ENCODE assay signal across 10 mouse cellular contexts in genomic region chr2:45514290-45515180, GRCm38 (mm10).
DNase-seq lines count a peak whose midpoint lies in the region; ATAC-seq lines count a peak whose summit lies in the region.
"Had no signal": no experiment of that assay in that cellular context is flagged by ENCODE, and none has a peak within 500 bp of the region (broad histone marks: within the 10 kb centered on the region; RNA-seq: fewer than 3 reads in every experiment).

No protein-coding gene starts in this region.

- H3K36me3 ChIP-seq in hindbrain, embryonic 14.5 days (replicated peaks; ENCODE audit: control insufficient read depth, insufficient read depth): no peaks in the 10 kb centered on the region
- no peaks in the 10 kb centered on the region for H3K36me3 ChIP-seq in hindbrain, embryonic 16.5 days (ENCODE audit: control insufficient read depth, insufficient read depth, low read length)
- H3K36me3 ChIP-seq in heart, embryonic 12.5 days: no peaks in the 10 kb centered on the region
- H3K36me3 ChIP-seq in lung, embryonic 15.5 days: no peaks in the 10 kb centered on the region
- H3K36me3 ChIP-seq: limb, embryonic 12.5 days had no signal

- ATAC-seq in hindbrain, embryonic 14.5 days (ENCODE audit: low FRiP score): no peak
- ATAC-seq in hindbrain, embryonic 16.5 days: no peak
- ATAC-seq in heart, embryonic 12.5 days (ENCODE audit: insufficient number of reproducible peaks, low FRiP score): peak; percentile 45; the same call in 1 of the 2 replicates
- peak; percentile 85; the same call in 1 of the 2 replicates for ATAC-seq in lung, embryonic 15.5 days (ENCODE audit: borderline replicate concordance, extremely low read depth, low FRiP score, low TSS enrichment)
- no peak for ATAC-seq in CD4-positive, CD25-positive, alpha-beta regulatory T cell, adult 4 months

- no peak overlapping the region for H3K9ac ChIP-seq in hindbrain, embryonic 14.5 days
- no peak overlapping the region for H3K9ac ChIP-seq in hindbrain, embryonic 16.5 days (ENCODE audit: low read depth, low read length)
- no peak overlapping the region for H3K9ac ChIP-seq in heart, embryonic 12.5 days
- no peak overlapping the region for H3K9ac ChIP-seq in lung, embryonic 15.5 days
- H3K9ac ChIP-seq: limb, embryonic 12.5 days had no signal

- no peaks in the 10 kb centered on the region for H3K27me3 ChIP-seq in hindbrain, embryonic 14.5 days (ENCODE audit: control insufficient read depth, insufficient read depth, low read length)
- H3K27me3 ChIP-seq in hindbrain, embryonic 16.5 days (replicated peaks; ENCODE audit: control insufficient read depth, insufficient read depth, low read length): no peaks in the 10 kb centered on the region
- no peaks in the 10 kb centered on the region for H3K27me3 ChIP-seq in heart, embryonic 12.5 days (replicated peaks)
- H3K27me3 ChIP-seq in lung, embryonic 15.5 days: no peaks in the 10 kb centered on the region
- H3K27me3 ChIP-seq: limb, embryonic 12.5 days had no signal

- H3K9me3 ChIP-seq in hindbrain, embryonic 14.5 days (ENCODE audit: control insufficient read depth, low read length): no peaks in the 10 kb centered on the region
- H3K9me3 ChIP-seq in hindbrain, embryonic 16.5 days (ENCODE audit: control insufficient read depth, low read length): no peaks in the 10 kb centered on the region
- H3K9me3 ChIP-seq in heart, embryonic 12.5 days (replicated peaks): no peaks in the 10 kb centered on the region
- H3K9me3 ChIP-seq in lung, embryonic 15.5 days: no peaks in the 10 kb centered on the region
- H3K9me3 ChIP-seq: limb, embryonic 12.5 days had no signal

- WGBS in hindbrain, embryonic 14.5 days: 67% methylated on average over 4 of the region's 4 CpGs
- WGBS in hindbrain, embryonic 16.5 days: 67% methylated on average over 4 of the region's 4 CpGs
- WGBS in heart, embryonic 12.5 days: 35% methylated on average over 4 of the region's 4 CpGs
- 11% methylated on average over 4 of the region's 4 CpGs for WGBS in lung, embryonic 15.5 days

- DNase-seq in hindbrain, embryonic 14.5 days (ENCODE audit: low spot score): peak; percentile 30
- peak; percentile 61 for DNase-seq in NIH3T3 (ENCODE audit: low read depth)
- no peak for DNase-seq in frontal cortex, postnatal 36 days (ENCODE audit: low spot score in 2 of 2)
- no peak for DNase-seq in right cerebral cortex, adult 2 months (ENCODE audit: low spot score in 2 of 2)
- DNase-seq: thymus, postnatal 4 days had no signal

- no peak overlapping the region for H3K4me2 ChIP-seq in hindbrain, embryonic 14.5 days (replicated peaks)
- H3K4me2 ChIP-seq in hindbrain, embryonic 16.5 days (ENCODE audit: low read length): no peak overlapping the region
- no peak overlapping the region for H3K4me2 ChIP-seq in heart, embryonic 12.5 days
- peak overlapping the region; percentile 3; the same call in 1 of the 2 replicates for H3K4me2 ChIP-seq in lung, embryonic 15.5 days
- H3K4me2 ChIP-seq: limb, embryonic 12.5 days had no signal

- H3K27ac ChIP-seq in hindbrain, embryonic 14.5 days: no peak overlapping the region
- H3K27ac ChIP-seq in hindbrain, embryonic 16.5 days (ENCODE audit: low read depth, low read length): no peak overlapping the region
- peak overlapping the region; percentile 68 for H3K27ac ChIP-seq in heart, embryonic 12.5 days (ENCODE audit: poor library complexity, severe bottlenecking)
- H3K27ac ChIP-seq in lung, embryonic 15.5 days: peak overlapping the region; percentile 86
- H3K27ac ChIP-seq: limb, embryonic 12.5 days had no signal

- no peak overlapping the region for H3K4me3 ChIP-seq in hindbrain, embryonic 14.5 days (replicated peaks; ENCODE audit: low read length)
- no peak overlapping the region for H3K4me3 ChIP-seq in hindbrain, embryonic 16.5 days (ENCODE audit: low read length)
- H3K4me3 ChIP-seq in heart, embryonic 12.5 days: no peak overlapping the region
- H3K4me3 ChIP-seq in lung, embryonic 15.5 days: no peak overlapping the region
- H3K4me3 ChIP-seq: limb, embryonic 12.5 days had no signal

- 0 out of 2 replicates have a peak, but pooled peaks cover 3% of the 10 kb centered on the region for H3K4me1 ChIP-seq in hindbrain, embryonic 14.5 days (replicated peaks; ENCODE audit: control insufficient read depth, insufficient read depth, low read length)
- no peaks in the 10 kb centered on the region for H3K4me1 ChIP-seq in hindbrain, embryonic 16.5 days (ENCODE audit: control insufficient read depth, insufficient read depth, low read depth, low read length)
- H3K4me1 ChIP-seq in heart, embryonic 12.5 days (replicated peaks): peaks cover 5% of the 10 kb centered on the region; the same call in 1 of the 2 replicates
- H3K4me1 ChIP-seq in lung, embryonic 15.5 days: peaks cover 4% of the 10 kb centered on the region; the same call in 1 of the 2 replicates

Comparison
In these comparisons a context has a peak if more than half of its experiments do, and no peak if none do; other contexts are left out.
1. ATAC-seq: peak in heart, embryonic 12.5 days (single experiment) and lung, embryonic 15.5 days (single experiment); none in hindbrain, embryonic 14.5 days (single experiment), hindbrain, embryonic 16.5 days (single experiment) and CD4-positive, CD25-positive, alpha-beta regulatory T cell, adult 4 months (single experiment).
2. DNase-seq: peak in hindbrain, embryonic 14.5 days (single experiment) and NIH3T3 (single experiment); none in frontal cortex, postnatal 36 days (0 of 2) and right cerebral cortex, adult 2 months (0 of 2).
3. H3K27ac ChIP-seq: peak in heart, embryonic 12.5 days (single experiment) and lung, embryonic 15.5 days (single experiment); none in hindbrain, embryonic 14.5 days (single experiment) and hindbrain, embryonic 16.5 days (single experiment).